Mouse (Mus musculus) limb, embryonic 15.5 days (tissue): ENCODE measurements at regions not wholly inside any gene's neighbourhood (a gene's known extent, or its start where the extent isn't known, plus 50 kb on each side); places are given as distances from the start of the nearest gene placed in this dataset.

Experiments used
- ATAC-seq: fragments of 200-750 bp; cut with Nextera tagmentation; 2 replicates; pipeline ENCODE4 v1.8.0; 2017; ENCODE audit warnings: low read depth, moderate TSS enrichment; ENCODE audit not compliant: insufficient number of reproducible peaks, low FRiP score, low TSS enrichment
- H3K27ac ChIP-seq: fragments of 300-500 bp; sonication (generic); 2 replicates; pipeline ENCODE4 v1.5.1; 2015; ENCODE audit warnings: moderate library complexity, mild to moderate bottlenecking, inconsistent platforms
- H3K27me3 ChIP-seq: fragments of 300-500 bp; sonication (generic); 2 replicates; pipeline ENCODE4 v1.6.1; 2015; ENCODE audit warnings: inconsistent platforms
- H3K36me3 ChIP-seq: fragments of 300-500 bp; sonication (generic); 2 replicates; pipeline ENCODE4 v1.6.1; 2015; ENCODE audit warnings: inconsistent platforms
- H3K4me1 ChIP-seq: fragments of 300-500 bp; sonication (generic); 2 replicates; pipeline ENCODE4 v1.6.1; 2015; ENCODE audit warnings: inconsistent platforms
- H3K4me2 ChIP-seq: fragments of 300-500 bp; sonication (generic); 2 replicates; pipeline ENCODE4 v1.6.1; 2015; ENCODE audit warnings: mild to moderate bottlenecking, inconsistent platforms
- H3K4me3 ChIP-seq: fragments of 300-500 bp; sonication (generic); 2 replicates; pipeline ENCODE4 v1.5.1; 2015; ENCODE audit warnings: mild to moderate bottlenecking, inconsistent platforms
- H3K9ac ChIP-seq: fragments of 300-500 bp; sonication (generic); 2 replicates; pipeline ENCODE4 v1.6.1; 2015; ENCODE audit warnings: inconsistent platforms
- H3K9me3 ChIP-seq: fragments of 300-500 bp; sonication (generic); 2 replicates; pipeline ENCODE4 v1.6.1; 2016; ENCODE audit warnings: inconsistent platforms
- WGBS: fragments of 180-500 bp; shearing (Covaris S2); methylation state at CpG from one replicate; pipeline ENCODE4 v1.1.7; 2015; 5-methylcytosine and 5-hydroxymethylcytosine counted together

GRCm38 (mm10) chr8:113542082-113542481 lies 93.3 kb upstream of the Mon1b start:
- Histone ChIP-seq H3K4me2 (no peak overlapping the region), H3K9ac (no peak overlapping the region), H3K9me3 (no peaks in the 10 kb centered on the region), H3K4me1 (no peaks in the 10 kb centered on the region), H3K27me3 (no peaks in the 10 kb centered on the region), H3K27ac (no peak overlapping the region), H3K4me3 (no peak overlapping the region), H3K36me3 (no peaks in the 10 kb centered on the region)
- no peak for ATAC-seq
- WGBS, result 63% methylated on average over 3 of the region's 3 CpGs

GRCm38 (mm10) chr8:113542713-113543112 lies 92.7 kb upstream of the Mon1b start:
- Histone ChIP-seq H3K4me2 (no peak overlapping the region), H3K4me1 (no peaks in the 10 kb centered on the region), H3K9ac (no peak overlapping the region), H3K36me3 (no peaks in the 10 kb centered on the region), H3K27me3 (no peaks in the 10 kb centered on the region), H3K4me3 (no peak overlapping the region), H3K27ac (no peak overlapping the region), H3K9me3 (no peaks in the 10 kb centered on the region)
- ATAC-seq, result no peak
- 75% methylated on average over 2 of the region's 2 CpGs for WGBS

- Histone ChIP-seq H3K9ac (no peak overlapping the region), H3K4me3 (no peak overlapping the region), H3K4me1 (no peaks in the 10 kb centered on the region), H3K27me3 (no peaks in the 10 kb centered on the region), H3K4me2 (no peak overlapping the region), H3K9me3 (no peaks in the 10 kb centered on the region), H3K27ac (no peak overlapping the region), H3K36me3 (no peaks in the 10 kb centered on the region)
- ATAC-seq, result no peak
- 81% methylated on average over 7 of the region's 7 CpGs for WGBS
Observed at GRCm38 (mm10) chr8:113549200-113549599, 86.2 kb upstream of the Mon1b start.

- 72% methylated on average over 12 of the region's 12 CpGs for WGBS
- Histone ChIP-seq H3K27me3 (no peaks in the 10 kb centered on the region), H3K4me1 (no peaks in the 10 kb centered on the region), H3K4me2 (no peak overlapping the region), H3K4me3 (no peak overlapping the region), H3K36me3 (no peaks in the 10 kb centered on the region), H3K9me3 (no peaks in the 10 kb centered on the region), H3K27ac (no peak overlapping the region), H3K9ac (no peak overlapping the region)
- ATAC-seq, result no peak
Observed at GRCm38 (mm10) chr8:113551454-113552273, 83.7 kb upstream of the Mon1b start.

GRCm38 (mm10) chr8:113552826-113553225 lies 82.6 kb upstream of the Mon1b start:
- Histone ChIP-seq H3K27ac (no peak overlapping the region), H3K27me3 (no peaks in the 10 kb centered on the region), H3K9me3 (no peaks in the 10 kb centered on the region), H3K4me3 (no peak overlapping the region), H3K36me3 (no peaks in the 10 kb centered on the region), H3K9ac (no peak overlapping the region), H3K4me1 (no peaks in the 10 kb centered on the region), H3K4me2 (no peak overlapping the region)
- no peak for ATAC-seq
- 73% methylated on average over 5 of the region's 5 CpGs for WGBS

- Histone ChIP-seq H3K4me2 (no peak overlapping the region), H3K27me3 (no peaks in the 10 kb centered on the region), H3K36me3 (no peaks in the 10 kb centered on the region), H3K4me3 (no peak overlapping the region), H3K9me3 (no peaks in the 10 kb centered on the region), H3K27ac (no peak overlapping the region), H3K4me1 (no peaks in the 10 kb centered on the region), H3K9ac (no peak overlapping the region)
- 50% methylated on average over 12 of the region's 12 CpGs for WGBS
- no peak for ATAC-seq
Observed at GRCm38 (mm10) chr8:113554700-113555455, 80.5 kb upstream of the Mon1b start.

- WGBS, result 57% methylated on average over 5 of the region's 5 CpGs
- Histone ChIP-seq H3K36me3 (no peaks in the 10 kb centered on the region), H3K4me3 (no peak overlapping the region), H3K9me3 (no peaks in the 10 kb centered on the region), H3K9ac (no peak overlapping the region), H3K27ac (no peak overlapping the region), H3K4me1 (no peaks in the 10 kb centered on the region), H3K27me3 (no peaks in the 10 kb centered on the region), H3K4me2 (no peak overlapping the region)
- ATAC-seq, result no peak
Observed at GRCm38 (mm10) chr8:113556994-113557393, 78.4 kb upstream of the Mon1b start.

- Histone ChIP-seq H3K4me3 (no peak overlapping the region), H3K4me2 (no peak overlapping the region), H3K9ac (no peak overlapping the region), H3K9me3 (no peaks in the 10 kb centered on the region), H3K4me1 (peaks cover 7% of the 10 kb centered on the region; the same call in 1 of the 2 replicates), H3K36me3 (no peaks in the 10 kb centered on the region), H3K27me3 (no peaks in the 10 kb centered on the region), H3K27ac (no peak overlapping the region)
- 36% methylated on average over 10 of the region's 10 CpGs for WGBS
- ATAC-seq, result no peak
Observed at GRCm38 (mm10) chr8:113581098-113581497, 54.3 kb upstream of the Mon1b start.

- H3K27me3 ChIP-seq, result no peaks in the 10 kb centered on the region
- ATAC-seq, result no peak
- H3K9ac ChIP-seq, result no peak overlapping the region
- 15% methylated on average over 12 of the region's 12 CpGs for WGBS
- H3K9me3 ChIP-seq, result no peaks in the 10 kb centered on the region
- H3K4me1 ChIP-seq, result peaks cover 7% of the 10 kb centered on the region; the same call in 1 of the 2 replicates
- H3K27ac ChIP-seq, result no peak overlapping the region
- H3K36me3 ChIP-seq, result no peaks in the 10 kb centered on the region
- H3K4me3 ChIP-seq, result no peak overlapping the region
- H3K4me2 ChIP-seq, result no peak overlapping the region
Observed at GRCm38 (mm10) chr8:113581704-113582103, 53.7 kb upstream of the Mon1b start.

- whole genome bisulfite sequencing, result 16% methylated on average over 16 of the region's 16 CpGs
- H3K4me2 ChIP-seq, result 0 out of 2 replicates have a peak overlapping the region, but pooled peaks have one; percentile 6
Observed at GRCm38 (mm10) chr8:113582180-113582975, 53.0 kb upstream of the Mon1b start.

GRCm38 (mm10) chr8:113583801-113584200 lies 51.6 kb upstream of the Mon1b start:
- H3K36me3 ChIP-seq, result no peaks in the 10 kb centered on the region
- no peak for ATAC-seq
- peaks cover 7% of the 10 kb centered on the region; the same call in 1 of the 2 replicates for H3K4me1 ChIP-seq
- H3K4me2 ChIP-seq, result no peak overlapping the region
- H3K27ac ChIP-seq, result no peak overlapping the region
- H3K9ac ChIP-seq, result no peak overlapping the region
- 67% methylated on average over 10 of the region's 10 CpGs for WGBS
- no peak overlapping the region for H3K4me3 ChIP-seq
- H3K27me3 ChIP-seq, result no peaks in the 10 kb centered on the region
- no peaks in the 10 kb centered on the region for H3K9me3 ChIP-seq

More at GRCm38 (mm10) chr8:113582180-113582975, 53.0 kb upstream of the Mon1b start:
- Histone ChIP-seq H3K9ac (no peak overlapping the region), H3K27me3 (no peaks in the 10 kb centered on the region), H3K36me3 (no peaks in the 10 kb centered on the region), H3K4me3 (no peak overlapping the region), H3K4me1 (peaks cover 7% of the 10 kb centered on the region; the same call in 1 of the 2 replicates), H3K9me3 (no peaks in the 10 kb centered on the region), H3K27ac (no peak overlapping the region)
- ATAC-seq, result peak; percentile 30; the same call in 1 of the 2 replicates
